Mouse (Mus musculus) midbrain, embryonic 10.5 days (tissue): Measurements from ENCODE around the gene Tas2r131. TPM values are rescaled to one million over a fixed set of nuclear protein-coding genes. Genes with fewer than 3 reads are reported as not detected.
"Not testable (repeated sequence)": the region's sequence is repeated elsewhere in the genome, so short reads cannot be mapped to it uniquely, and the experiment has no call there.

Experiments
- DNase-seq: peaks from one replicate; pipeline ENCODE4 v3.0.0-alpha.2; 2017; ENCODE audit warnings: low spot score
- H3K27ac ChIP-seq: fragments of 300-500 bp; sonication (generic); replicated peaks from 2 replicates; pipeline ENCODE4 v1.5.1; 2016; ENCODE audit warnings: mild to moderate bottlenecking
- H3K27me3 ChIP-seq: fragments of 300-500 bp; sonication (generic); 2 replicates; pipeline ENCODE4 v1.6.1; 2016; ENCODE audit warnings: low read depth, mild to moderate bottlenecking; ENCODE audit not compliant: poor library complexity, severe bottlenecking
- H3K36me3 ChIP-seq: fragments of 300-500 bp; sonication (generic); 2 replicates; pipeline ENCODE4 v1.6.1; 2016; ENCODE audit warnings: mild to moderate bottlenecking, moderate library complexity
- H3K4me1 ChIP-seq: fragments of 300-500 bp; sonication (generic); 2 replicates; pipeline ENCODE4 v1.6.1; 2016
- H3K4me3 ChIP-seq: fragments of 300-500 bp; sonication (generic); 2 replicates; pipeline ENCODE4 v1.5.1; 2016; ENCODE audit warnings: mild to moderate bottlenecking, moderate library complexity
- H3K9me3 ChIP-seq: fragments of 300-500 bp; sonication (generic); replicated peaks from 2 replicates; pipeline ENCODE4 v1.6.1; 2016; ENCODE audit warnings: mild to moderate bottlenecking
- whole genome bisulfite sequencing: fragments of 180-500 bp; shearing (Covaris S2); methylation state at CpG from one replicate; pipeline ENCODE4 v1.1.7; 2016; 5-methylcytosine and 5-hydroxymethylcytosine counted together
- polyA plus RNA-seq: library from polyadenylated mRNA; unstranded; fragments of >200 nt; fragmentation: Nextera tagmentation; extraction: Ambion mirVana; gene quantifications from 2 replicates; pipeline ENCODE4 v1.2.1, GENCODE M21; 2016

Tas2r131 gene
- polyA plus RNA-seq, result not detected in 2 replicates

- Histone ChIP-seq H3K27ac (no peak within 1 kb of the TSS), H3K9me3 (no peaks in the 10 kb centered on the region), H3K27me3 (no peaks in the 10 kb centered on the region), H3K4me1 (no peaks in the 10 kb centered on the region), H3K4me3 (no peak within 1 kb of the TSS), H3K36me3 (no peaks in the 10 kb centered on the region)
- DNase-seq, result no peak
- WGBS, result 76% methylated on average over 1 of the region's 1 CpGs
These were observed at the start of gene Tas2r131 for GRCm38 (mm10) chr6:132957819-132958218. Tas2r131 (minus strand) TSS chr6:132957919.

- no peak for DNase-seq
- Histone ChIP-seq H3K27me3 (no peaks in the 10 kb centered on the region), H3K27ac (no peak within 1 kb of the TSS), H3K4me3 (no peak within 1 kb of the TSS), H3K36me3 (no peaks in the 10 kb centered on the region), H3K4me1 (no peaks in the 10 kb centered on the region), H3K9me3 (no peaks in the 10 kb centered on the region)
- WGBS, result 84% methylated on average over 2 of the region's 2 CpGs
These were observed 23.1 kb upstream of the Tas2r131 start, which contains the start of gene Tas2r109 for GRCm38 (mm10) chr6:132980865-132981264. Tas2r109 (minus strand) TSS chr6:132980965.

DNA sequence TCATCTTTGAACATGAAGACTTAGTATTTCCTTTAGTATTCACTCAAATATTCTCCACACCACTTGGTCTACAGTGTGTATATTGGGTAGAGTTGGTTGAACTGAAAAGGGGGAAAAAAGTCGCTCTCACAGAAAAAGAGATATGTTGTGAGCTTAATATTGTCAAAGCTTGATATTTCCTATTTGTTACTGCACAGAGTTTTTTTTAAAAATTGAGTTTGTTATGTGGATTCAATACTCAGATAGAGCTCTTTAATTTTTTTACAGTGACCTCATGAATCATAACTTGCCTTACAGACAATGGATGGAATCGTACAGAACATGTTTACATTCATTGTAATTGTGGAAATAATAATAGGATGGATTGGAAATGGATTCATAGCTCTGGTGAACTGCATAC lies 6.9 kb downstream of the Tas2r131 start, which contains the start of gene Tas2r129:
TSS of gene Tas2r129 (plus strand) at position 301 of the 400 bp plus-strand sequence.
- 88% methylated on average over 2 of the region's 2 CpGs for WGBS
- H3K27ac ChIP-seq, result no peak within 1 kb of the TSS
- H3K9me3 ChIP-seq, result no peaks in the 10 kb centered on the region
- no peaks in the 10 kb centered on the region for H3K27me3 ChIP-seq
- DNase-seq, result no peak
- no peaks in the 10 kb centered on the region for H3K4me1 ChIP-seq
- H3K36me3 ChIP-seq, result no peaks in the 10 kb centered on the region
- no peak within 1 kb of the TSS for H3K4me3 ChIP-seq

- not testable (repeated sequence) for H3K36me3 ChIP-seq, H3K27ac ChIP-seq, H3K4me3 ChIP-seq, H3K27me3 ChIP-seq, DNase-seq, H3K4me1 ChIP-seq, H3K9me3 ChIP-seq
These were observed 16.3 kb downstream of the Tas2r131 start for GRCm38 (mm10) chr6:132941376-132941775.

DNA sequence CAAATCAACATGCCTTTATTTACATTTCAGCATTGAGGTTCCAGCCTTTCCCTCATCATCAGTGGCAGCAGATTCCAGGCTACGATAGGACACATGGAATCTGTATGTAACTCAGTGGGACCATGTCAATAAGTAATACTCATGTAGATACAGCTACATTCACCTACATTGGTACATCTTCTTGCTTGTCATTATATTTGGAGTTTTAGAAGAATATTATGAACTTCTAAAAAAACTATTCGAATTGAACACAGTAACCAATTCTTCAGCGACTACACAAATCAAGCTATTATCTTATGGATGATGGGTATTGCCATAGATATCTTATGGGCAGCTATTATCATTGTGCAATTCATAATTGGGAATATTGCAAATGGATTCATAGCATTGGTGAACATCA lies 48.4 kb downstream of the Tas2r131 start, which contains the start of gene Tas2r125:
TSS of gene Tas2r125 (plus strand) at position 301 of the 400 bp plus-strand sequence.
- Histone ChIP-seq H3K9me3 (no peaks in the 10 kb centered on the region), H3K4me1 (no peaks in the 10 kb centered on the region), H3K27me3 (no peaks in the 10 kb centered on the region), H3K27ac (no peak within 1 kb of the TSS), H3K4me3 (no peak within 1 kb of the TSS), H3K36me3 (no peaks in the 10 kb centered on the region)
- DNase-seq, result no peak
- 84% methylated on average over 3 of the region's 3 CpGs for WGBS

Other genes with a start within 250 kb of the Tas2r131 start
- gene Tas2r122, start 246.0 kb downstream of the Tas2r131 start, polyA plus RNA-seq, result not detected in 2 replicates
- gene Tas2r115, start 219.9 kb downstream of the Tas2r131 start, polyA plus RNA-seq, result not detected in 2 replicates
- gene Tas2r124, start 203.2 kb downstream of the Tas2r131 start, polyA plus RNA-seq, result not detected in 2 replicates
- gene Tas2r102, start 195.8 kb downstream of the Tas2r131 start, polyA plus RNA-seq, result not detected in 2 replicates
- gene Tas2r136, start 179.8 kb downstream of the Tas2r131 start, polyA plus RNA-seq, result not detected in 2 replicates
- gene Tas2r117, start 155.1 kb downstream of the Tas2r131 start, polyA plus RNA-seq, result not detected in 2 replicates
- gene Tas2r123, start 110.8 kb downstream of the Tas2r131 start, polyA plus RNA-seq, result not detected in 2 replicates
- gene Tas2r116, start 102.5 kb downstream of the Tas2r131 start, polyA plus RNA-seq, result not detected in 2 replicates
- gene Tas2r110, start 89.9 kb downstream of the Tas2r131 start, polyA plus RNA-seq, result not detected in 2 replicates
- not detected in 2 replicates for gene Tas2r113, start 64.9 kb downstream of the Tas2r131 start, polyA plus RNA-seq
- gene Tas2r125, start 48.3 kb downstream of the Tas2r131 start, polyA plus RNA-seq, result not detected in 2 replicates
- not detected in 2 replicates for gene Tas2r129, start 6.8 kb downstream of the Tas2r131 start, polyA plus RNA-seq
- gene Tas2r109, start 23.0 kb upstream of the Tas2r131 start, polyA plus RNA-seq, result not detected in 2 replicates
- not detected in 2 replicates for gene Tas2r103, start 79.2 kb upstream of the Tas2r131 start, polyA plus RNA-seq
- gene Tas2r140, start 97.9 kb upstream of the Tas2r131 start, polyA plus RNA-seq, result not detected in 2 replicates
- 71.8 and 84.5 TPM in 2 replicates for gene Smim10l1, start 147.0 kb upstream of the Tas2r131 start, polyA plus RNA-seq